Mouse (Mus musculus) layer of hippocampus, postnatal 14 days (tissue): ENCODE data around the gene C1rb. TPM values are rescaled to one million over a fixed set of nuclear protein-coding genes. Genes with fewer than 3 reads are reported as not detected.
"Not testable (repeated sequence)": the region's sequence is repeated elsewhere in the genome, so short reads cannot be mapped to it uniquely, and the experiment has no call there.

Source experiments
- DNase-seq, 2 experiments: peaks; one replicate each; pipeline ENCODE4 v3.0.0; 2021 to 2022; ENCODE audit warnings: low spot score in 2 of 2, mixed read lengths in 1 of 2
- long read RNA-seq, 2 experiments: library from polyadenylated mRNA; stranded (forward); transcript quantifications; one replicate each; pipeline ENCODE4 v2.0.0; 2021
- total RNA-seq, 2 experiments: library from RNA; stranded (reverse); gene quantifications; 2 replicates each; pipeline ENCODE4 v1.2.3; 2021

Gene C1rb
- not detected for total RNA-seq
- long read RNA-seq, experiment 1 = 0 reads
- long read RNA-seq, experiment 2 = 0 reads

- peak; percentile 60 to 61 for DNase-seq
These were observed at the start of gene C1rb for GRCm38 (mm10) chr6:124570026-124570425. Gene C1rb (plus strand): TSS chr6:124570294.

GRCm38 (mm10) chr6:124522082-124522481, 48.0 kb upstream of the C1rb start:
- DNase-seq = peak; percentile 11 to 18

GRCm38 (mm10) chr6:124527881-124528280, 42.2 kb upstream of the C1rb start:
- no peak for DNase-seq

GRCm38 (mm10) chr6:124531077-124531476, 39.0 kb upstream of the C1rb start:
- no peak for DNase-seq

- DNase-seq = not testable (repeated sequence)
These were observed 33.8 kb upstream of the C1rb start for GRCm38 (mm10) chr6:124536125-124536829.

GRCm38 (mm10) chr6:124541176-124541575, 28.9 kb upstream of the C1rb start:
- DNase-seq = not testable (repeated sequence)

- DNase-seq = peak; percentile 25 to 44
These were observed 27.8 kb upstream of the C1rb start, which contains the start of gene C1s1 for GRCm38 (mm10) chr6:124542284-124542683. Gene C1s1 (minus strand): TSS chr6:124542359.

- DNase-seq = no peak
These were observed 25.6 kb upstream of the C1rb start for GRCm38 (mm10) chr6:124544466-124544865.

- DNase-seq = no peak
These were observed 24.7 kb upstream of the C1rb start for GRCm38 (mm10) chr6:124545425-124545824.

GRCm38 (mm10) chr6:124547979-124548378, 22.1 kb upstream of the C1rb start:
- DNase-seq = not testable (repeated sequence)

- no peak for DNase-seq
These were observed 21.0 kb upstream of the C1rb start for GRCm38 (mm10) chr6:124549023-124549550.

- no peak for DNase-seq
These were observed 17.3 kb upstream of the C1rb start for GRCm38 (mm10) chr6:124552766-124553165.

GRCm38 (mm10) chr6:124555956-124556355, 14.1 kb upstream of the C1rb start:
- DNase-seq = not testable (repeated sequence)

- DNase-seq = not testable (repeated sequence)
These were observed 8.9 kb upstream of the C1rb start for GRCm38 (mm10) chr6:124561156-124561555.

- not testable (repeated sequence) for DNase-seq
These were observed 8.5 kb upstream of the C1rb start for GRCm38 (mm10) chr6:124561611-124562010.

GRCm38 (mm10) chr6:124575155-124575678, 5.1 kb downstream of the C1rb start:
- not testable (repeated sequence) for DNase-seq

- not testable (repeated sequence) for DNase-seq
These were observed 10.1 kb downstream of the C1rb start for GRCm38 (mm10) chr6:124580155-124580554.

GRCm38 (mm10) chr6:124582231-124582630, 12.1 kb downstream of the C1rb start:
- DNase-seq = no peak

- DNase-seq = no peak
These were observed 14.8 kb downstream of the C1rb start for GRCm38 (mm10) chr6:124584935-124585334.

- DNase-seq = no peak
These were observed 15.7 kb downstream of the C1rb start for GRCm38 (mm10) chr6:124585761-124586160.

GRCm38 (mm10) chr6:124586266-124586665, 16.2 kb downstream of the C1rb start:
- DNase-seq = no peak

GRCm38 (mm10) chr6:124588771-124589170, 18.7 kb downstream of the C1rb start:
- DNase-seq = no peak
